ENCODE assay signal across 7 mouse cellular contexts in the genomic region with DNA sequence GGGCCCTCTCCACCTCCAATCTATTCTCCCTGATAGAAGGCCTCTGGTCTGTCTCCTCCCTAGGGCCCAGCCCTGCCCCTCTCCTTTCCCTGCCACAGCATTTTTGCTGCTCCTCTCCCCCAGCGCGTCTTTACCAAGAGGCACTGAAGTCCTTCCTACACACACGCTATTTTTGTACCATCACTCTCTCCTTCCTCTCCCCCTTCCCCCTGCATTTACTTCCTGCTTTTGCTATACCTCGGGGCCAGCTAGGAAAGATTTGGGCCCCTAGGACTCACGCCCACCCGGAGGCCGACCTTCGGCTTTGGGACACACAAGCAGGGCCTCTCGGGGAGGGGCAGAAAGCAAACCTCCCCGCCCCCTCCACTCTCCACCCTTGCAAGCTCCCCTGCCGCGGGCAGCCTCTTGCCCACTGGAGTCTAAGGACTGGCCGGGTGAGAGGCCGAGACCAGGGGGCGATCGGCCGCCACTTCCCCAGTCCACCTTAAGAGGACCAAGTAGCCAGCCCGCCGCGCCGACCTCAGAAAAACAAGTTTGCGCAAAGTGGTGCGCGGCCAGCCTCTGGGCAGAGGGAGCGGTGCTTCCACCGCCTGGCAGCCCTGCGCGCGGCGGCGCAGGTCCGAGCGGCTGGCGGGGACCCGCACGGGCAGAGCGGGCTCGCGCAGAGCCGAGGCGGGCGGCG. TPM values are rescaled to one million over a fixed set of nuclear protein-coding genes. Genes with fewer than 3 reads are reported as not detected.
DNase-seq lines count a peak whose midpoint lies in the region; ATAC-seq and TF ChIP-seq lines count a peak whose summit lies in the region.

A gene (plus strand): TSS at position 377 of the 682 bp plus-strand sequence.

- peak; percentile 84 for DNase-seq in cerebellum, adult 11-12 months
- peak; percentile 74 for DNase-seq in forebrain, embryonic 10.5 days (ENCODE audit: extremely low spot score, low spot score)
- peak; percentile 68 for DNase-seq in kidney, postnatal 0 days (ENCODE audit: low spot score)
- DNase-seq in liver, adult 2 months (ENCODE audit: extremely low read depth, low read depth, low spot score), result peak; percentile 53
- DNase-seq in midbrain, postnatal 0 days (ENCODE audit: low spot score), result peak; percentile 70
- peak; percentile 36 for DNase-seq in splenic B cell, adult 2 months (ENCODE audit: low read depth, low spot score)

- TF ChIP-seq CTCF in kidney, postnatal 0 days (IDR thresholded peaks at IDR 0.05; ENCODE audit: low read depth), result no peak; the same call in 1 of the 2 replicates
- TF ChIP-seq CTCF in liver, adult 2 months (IDR thresholded peaks at IDR 0.05; ENCODE audit: low read depth, low read length), result 0 out of 2 replicates have a peak, but pooled peaks have one; percentile 6
- no peak; the same call in none of the 2 replicates for TF ChIP-seq CTCF in midbrain, postnatal 0 days (IDR thresholded peaks at IDR 0.05)

- peak within 1 kb of the TSS; percentile 95 for H3K27ac ChIP-seq in forebrain, embryonic 10.5 days
- H3K27ac ChIP-seq in heart, embryonic 12.5 days (ENCODE audit: poor library complexity, severe bottlenecking), result peak within 1 kb of the TSS; percentile 98
- peak within 1 kb of the TSS; percentile 95 for H3K27ac ChIP-seq in kidney, postnatal 0 days
- H3K27ac ChIP-seq in liver, adult 2 months (replicated peaks; ENCODE audit: insufficient read depth, low read depth, low read length), result peak within 1 kb of the TSS; percentile 65
- peak within 1 kb of the TSS; percentile 93 for H3K27ac ChIP-seq in midbrain, postnatal 0 days (ENCODE audit: low read depth, low read length)

- no peaks in the 10 kb centered on the region for H3K9me3 ChIP-seq in forebrain, embryonic 10.5 days
- no peaks in the 10 kb centered on the region for H3K9me3 ChIP-seq in heart, embryonic 12.5 days (replicated peaks)
- no peaks in the 10 kb centered on the region for H3K9me3 ChIP-seq in kidney, postnatal 0 days (replicated peaks; ENCODE audit: low read length)
- no peaks in the 10 kb centered on the region for H3K9me3 ChIP-seq in midbrain, postnatal 0 days (ENCODE audit: low read length)

- WGBS in forebrain, embryonic 10.5 days, result under 1% methylated on average over 43 of the region's 43 CpGs
- WGBS in heart, embryonic 12.5 days, result 0% methylated on average over 39 of the region's 43 CpGs
- WGBS in kidney, postnatal 0 days, result 0% methylated on average over 41 of the region's 43 CpGs
- WGBS in liver, adult 2 months, result 1% methylated on average over 42 of the region's 43 CpGs
- WGBS in midbrain, postnatal 0 days, result under 1% methylated on average over 32 of the region's 43 CpGs

- H3K36me3 ChIP-seq in forebrain, embryonic 10.5 days (replicated peaks), result no peaks in the 10 kb centered on the region
- no peaks in the 10 kb centered on the region for H3K36me3 ChIP-seq in heart, embryonic 12.5 days
- no peaks in the 10 kb centered on the region for H3K36me3 ChIP-seq in kidney, postnatal 0 days (ENCODE audit: insufficient read depth, low read length)
- no peaks in the 10 kb centered on the region for H3K36me3 ChIP-seq in liver, adult 2 months (ENCODE audit: control insufficient read depth, insufficient read depth, low read length)
- no peaks in the 10 kb centered on the region for H3K36me3 ChIP-seq in midbrain, postnatal 0 days (ENCODE audit: insufficient read depth, low read length)
- no peaks in the 10 kb centered on the region for H3K36me3 ChIP-seq in splenic B cell, adult 2 months (ENCODE audit: control insufficient read depth, insufficient read depth, low read length, poor library complexity, severe bottlenecking)

- peak within 1 kb of the TSS; percentile 72 for H3K4me2 ChIP-seq in heart, embryonic 12.5 days
- peak within 1 kb of the TSS; percentile 80 for H3K4me2 ChIP-seq in kidney, postnatal 0 days (ENCODE audit: low read length)
- H3K4me2 ChIP-seq in midbrain, postnatal 0 days (ENCODE audit: low read depth, low read length, poor library complexity, severe bottlenecking), result peak within 1 kb of the TSS; percentile 87

- peak within 1 kb of the TSS; percentile 82 for H3K4me3 ChIP-seq in forebrain, embryonic 10.5 days
- peak within 1 kb of the TSS; percentile 70 for H3K4me3 ChIP-seq in heart, embryonic 12.5 days
- peak within 1 kb of the TSS; percentile 75 for H3K4me3 ChIP-seq in kidney, postnatal 0 days (replicated peaks; ENCODE audit: low read depth, low read length)
- H3K4me3 ChIP-seq in liver, adult 2 months (ENCODE audit: insufficient read depth, low read depth, low read length), result peak within 1 kb of the TSS; percentile 95
- H3K4me3 ChIP-seq in midbrain, postnatal 0 days (ENCODE audit: low read depth, low read length), result peak within 1 kb of the TSS; percentile 84

- 0 out of 2 replicates have a peak, but pooled peaks have one; percentile 23 for TF ChIP-seq POLR2A in liver, adult 2 months (IDR thresholded peaks at IDR 0.05; ENCODE audit: extremely low read depth, insufficient read depth, low read length)

- peaks cover 29% of the 10 kb centered on the region for H3K27me3 ChIP-seq in forebrain, embryonic 10.5 days (ENCODE audit: poor library complexity, severe bottlenecking)
- no peaks in the 10 kb centered on the region for H3K27me3 ChIP-seq in heart, embryonic 12.5 days (replicated peaks)
- no peaks in the 10 kb centered on the region for H3K27me3 ChIP-seq in kidney, postnatal 0 days (ENCODE audit: insufficient read depth, low read length)
- 0 out of 2 replicates have a peak, but pooled peaks cover 2% of the 10 kb centered on the region for H3K27me3 ChIP-seq in liver, adult 2 months (ENCODE audit: control insufficient read depth, insufficient read depth, low read length)
- no peaks in the 10 kb centered on the region for H3K27me3 ChIP-seq in midbrain, postnatal 0 days (ENCODE audit: insufficient read depth, low read length)
- no peaks in the 10 kb centered on the region for H3K27me3 ChIP-seq in splenic B cell, adult 2 months (ENCODE audit: control insufficient read depth, insufficient read depth, low read length, poor library complexity, severe bottlenecking)

- ATAC-seq in heart, embryonic 12.5 days (ENCODE audit: insufficient number of reproducible peaks, low FRiP score), result peak; percentile 79
- peak; percentile 80 for ATAC-seq in kidney, postnatal 0 days (replicated peaks; ENCODE audit: low FRiP score, low read depth)
- ATAC-seq in midbrain, postnatal 0 days (ENCODE audit: low FRiP score), result peak; percentile 88

- no peaks in the 10 kb centered on the region; the same call in 1 of the 2 replicates for H3K79me2 ChIP-seq in liver, adult 2 months (ENCODE audit: control insufficient read depth, insufficient read depth, low read length)

- peak within 1 kb of the TSS; percentile 96 for H3K9ac ChIP-seq in heart, embryonic 12.5 days
- peak within 1 kb of the TSS; percentile 86 for H3K9ac ChIP-seq in kidney, postnatal 0 days (ENCODE audit: low read depth, low read length)
- peak within 1 kb of the TSS; percentile 93 for H3K9ac ChIP-seq in liver, adult 2 months (ENCODE audit: low read depth, low read length)
- peak within 1 kb of the TSS; percentile 82 for H3K9ac ChIP-seq in midbrain, postnatal 0 days (replicated peaks; ENCODE audit: low read length, poor library complexity, severe bottlenecking)

- peaks cover 57% of the 10 kb centered on the region for H3K4me1 ChIP-seq in forebrain, embryonic 10.5 days
- peaks cover 48% of the 10 kb centered on the region for H3K4me1 ChIP-seq in heart, embryonic 12.5 days (replicated peaks)
- H3K4me1 ChIP-seq in kidney, postnatal 0 days (replicated peaks; ENCODE audit: insufficient read depth, low read length), result peaks cover 15% of the 10 kb centered on the region
- H3K4me1 ChIP-seq in liver, adult 2 months (ENCODE audit: control insufficient read depth, insufficient read depth, low read length), result no peaks in the 10 kb centered on the region; the same call in 1 of the 2 replicates
- peaks cover 17% of the 10 kb centered on the region for H3K4me1 ChIP-seq in midbrain, postnatal 0 days (ENCODE audit: insufficient read depth, low read length)

RNA-seq across cellular contexts. Expression of the gene that starts here (rescaled TPM):
- 15.6 and 16.0 TPM in 2 replicates for polyA plus RNA-seq in forebrain, embryonic 10.5 days (2016; fragmentation: Nextera tagmentation; extraction: Ambion mirVana)
- 14.4 and 18.6 TPM in 2 replicates for polyA plus RNA-seq in heart, embryonic 12.5 days (2016; fragmentation: Nextera tagmentation; extraction: Ambion mirVana)
- 22.5 and 25.5 TPM in 2 replicates for polyA plus RNA-seq in kidney, postnatal 0 days (2015; fragmentation: Nextera tagmentation; extraction: Ambion mirVana)
- 12.4 and 22.9 TPM in 2 replicates for total RNA-seq in liver, adult 2 months (2014; rRNA removed)
- polyA plus RNA-seq in liver, adult 2 months (2012; rRNA removed), result 5.2 and 13.1 TPM in 2 replicates
- total RNA-seq in midbrain, postnatal 0 days (2014; rRNA removed), result 109 and 126 TPM in 2 replicates
- 52.2 and 55.7 TPM in 2 replicates for polyA plus RNA-seq in midbrain, postnatal 0 days (2015; fragmentation: Nextera tagmentation; extraction: Ambion mirVana)

Comparison
In these comparisons a context has a peak if more than half of its experiments do, and no peak if none do; other contexts are left out.
1. Peak in every context shown above with its lines: DNase-seq, ATAC-seq, H3K4me3 ChIP-seq and H3K27ac ChIP-seq.